Mouse (Mus musculus): ENCODE results near the gene Snrpa. TPM values are rescaled to one million over a fixed set of nuclear protein-coding genes. Genes with fewer than 3 reads are reported as not detected.

Snrpa gene
- polyA plus RNA-seq, 1 experiment from 2014 or later, result 320 TPM

DNA sequence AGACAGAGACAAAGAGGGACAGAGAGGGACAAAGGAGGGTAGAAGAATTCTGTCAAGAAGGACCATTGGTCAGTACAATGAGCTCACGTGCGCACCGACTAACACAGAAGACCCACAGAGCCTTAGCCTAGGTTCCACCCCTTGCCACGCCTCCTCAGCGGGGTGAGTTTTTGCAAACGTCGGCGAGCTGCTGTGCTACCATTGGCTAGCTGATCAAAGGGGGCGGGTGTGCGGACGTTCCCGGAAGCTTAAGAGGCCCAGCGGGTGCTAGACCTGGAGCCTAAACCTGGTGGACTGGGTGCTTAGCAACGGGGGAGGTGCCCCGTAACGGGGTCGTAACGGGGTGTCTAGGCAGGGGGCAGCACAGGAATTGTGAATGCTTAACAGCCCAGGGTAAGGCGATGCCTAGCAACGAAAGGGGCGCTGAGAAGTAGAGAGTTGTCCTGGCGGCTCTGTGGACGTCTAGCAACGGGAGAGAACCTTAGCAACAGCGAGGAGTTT lies 36.8 kb upstream of the Snrpa start, which contains the start of gene Coq8b:
Gene Coq8b (plus strand): TSS at position 243 of the 501 bp plus-strand sequence.
- Histone ChIP-seq H3K36me3 (ENCODE audit: insufficient read depth) (no peaks in the 10 kb centered on the region), H3K9ac (peak within 1 kb of the TSS; percentile 58), H3K27ac (ENCODE audit: low read depth) (peak within 1 kb of the TSS; percentile 82), H3K4me1 (ENCODE audit: insufficient read depth) (no peaks in the 10 kb centered on the region), H3K27me3 (ENCODE audit: insufficient read depth, low read length) (no peaks in the 10 kb centered on the region), H3K4me3 (ENCODE audit: low read depth, low read length) (peak within 1 kb of the TSS; percentile 51), H3K9me3 (ENCODE audit: low read depth, low read length) (no peaks in the 10 kb centered on the region), H3K4me2 (peak within 1 kb of the TSS; percentile 81)
- ATAC-seq (ENCODE audit: insufficient read depth), result peak; percentile 90
- peak; percentile 98 for DNase-seq
- under 1% methylated on average over 25 of the region's 25 CpGs for WGBS
- TF ChIP-seq CTCF (IDR thresholded peaks at IDR 0.05; ENCODE audit: low read depth), result peak; percentile 51

DNA sequence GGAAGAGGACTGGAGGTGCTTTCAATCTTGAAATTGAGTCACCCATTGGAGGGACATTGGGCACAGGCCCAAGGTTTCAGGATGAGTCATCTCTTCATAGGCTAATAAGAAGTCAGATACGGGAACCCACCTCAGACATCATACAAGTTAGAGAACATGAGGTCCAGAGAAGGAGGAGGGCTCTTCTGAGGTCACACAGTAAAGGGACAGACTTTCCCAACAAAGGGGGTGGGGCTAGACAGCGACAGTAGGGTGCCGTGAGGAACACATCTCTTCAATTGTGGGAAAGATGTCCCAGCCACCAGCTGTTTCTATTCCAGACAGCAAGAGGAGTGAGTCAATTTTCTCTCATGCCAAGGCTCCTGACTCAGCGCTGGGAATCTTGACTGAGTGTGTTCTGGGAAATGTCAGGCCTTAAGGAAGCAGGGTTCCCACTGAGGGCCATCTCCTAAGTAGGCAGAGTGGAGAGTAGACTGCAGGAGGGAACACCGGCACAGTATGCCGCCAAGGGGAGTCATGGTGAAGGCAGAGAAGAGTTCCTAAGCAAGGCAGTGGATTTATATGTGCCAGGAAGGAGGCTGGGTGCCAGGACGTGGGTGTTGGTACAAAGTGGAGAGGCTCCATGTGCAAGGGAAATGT lies 35.7 kb upstream of the Snrpa start:
- H3K27ac ChIP-seq (ENCODE audit: low read depth), result no peak overlapping the region
- no peak overlapping the region for H3K4me2 ChIP-seq
- ATAC-seq (ENCODE audit: insufficient read depth), result no peak

DNA sequence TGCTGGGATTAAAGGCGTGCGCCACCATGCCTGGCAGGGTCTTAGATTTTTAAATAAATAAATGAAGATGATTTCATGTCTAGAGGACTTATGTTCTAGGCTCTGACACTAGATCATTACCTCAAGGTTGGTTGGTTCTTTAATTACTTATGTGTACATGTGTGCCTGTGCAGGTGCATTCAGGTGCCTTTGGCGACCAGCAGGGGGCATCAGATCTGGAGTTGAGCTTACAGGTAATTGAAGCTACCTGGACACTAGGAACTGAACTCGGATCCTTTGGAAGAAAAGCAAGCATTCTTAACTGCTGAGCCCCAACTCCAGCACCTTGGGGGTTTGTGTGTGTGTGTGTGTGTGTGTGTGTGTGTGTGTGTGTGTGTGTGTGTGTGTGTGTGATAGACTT lies 34.7 kb upstream of the Snrpa start:
- no peak for ATAC-seq (ENCODE audit: insufficient read depth)
- peak; percentile 43; the same call in 1 of the 2 replicates for TF ChIP-seq CTCF (IDR thresholded peaks at IDR 0.05; ENCODE audit: low read depth)
- Histone ChIP-seq H3K4me2 (no peak overlapping the region), H3K27ac (ENCODE audit: low read depth) (no peak overlapping the region), H3K9ac (no peak overlapping the region), H3K4me1 (ENCODE audit: insufficient read depth) (peaks cover 7% of the 10 kb centered on the region; the same call in 1 of the 2 replicates), H3K36me3 (ENCODE audit: insufficient read depth) (no peaks in the 10 kb centered on the region), H3K9me3 (ENCODE audit: low read depth, low read length) (no peaks in the 10 kb centered on the region), H3K4me3 (ENCODE audit: low read depth, low read length) (no peak overlapping the region), H3K27me3 (ENCODE audit: insufficient read depth, low read length) (no peaks in the 10 kb centered on the region)
- WGBS, result 80% methylated on average over 4 of the region's 4 CpGs
- DNase-seq, result no peak

More for the DNA sequence above, 35.7 kb upstream of the Snrpa start:
- Histone ChIP-seq H3K9ac (no peak overlapping the region), H3K9me3 (ENCODE audit: low read depth, low read length) (no peaks in the 10 kb centered on the region), H3K4me3 (ENCODE audit: low read depth, low read length) (no peak overlapping the region), H3K36me3 (ENCODE audit: insufficient read depth) (no peaks in the 10 kb centered on the region), H3K4me1 (ENCODE audit: insufficient read depth) (peaks cover 3% of the 10 kb centered on the region; the same call in 1 of the 2 replicates), H3K27me3 (ENCODE audit: insufficient read depth, low read length) (no peaks in the 10 kb centered on the region)
- TF ChIP-seq CTCF (IDR thresholded peaks at IDR 0.05; ENCODE audit: low read depth), result no peak
- WGBS, result 72% methylated on average over 7 of the region's 7 CpGs
- no peak for DNase-seq

DNA sequence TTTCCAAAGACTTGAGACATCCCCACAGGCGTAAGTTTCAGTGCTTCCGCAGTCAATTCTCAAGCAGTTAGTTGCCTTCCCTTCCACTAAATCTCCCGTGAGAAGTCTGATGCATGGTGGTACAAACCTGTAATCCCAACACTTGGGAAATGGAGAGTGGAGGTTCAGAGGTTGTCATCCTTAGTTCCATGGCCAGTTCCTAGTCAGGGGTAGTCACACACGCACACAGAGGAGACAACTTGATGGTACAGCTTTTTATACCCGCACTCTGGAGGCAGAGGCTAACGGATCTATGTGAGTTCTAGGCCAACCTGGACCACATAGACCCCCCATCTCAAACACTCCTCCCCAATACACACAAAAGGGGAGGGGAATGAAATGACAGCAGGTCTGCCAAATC lies 32.8 kb upstream of the Snrpa start:
- no peak for TF ChIP-seq CTCF (IDR thresholded peaks at IDR 0.05; ENCODE audit: low read depth)
- peaks cover 17% of the 10 kb centered on the region; the same call in 1 of the 2 replicates for H3K4me1 ChIP-seq (ENCODE audit: insufficient read depth)
- H3K4me3 ChIP-seq (ENCODE audit: low read depth, low read length), result peak overlapping the region; percentile 76
- no peaks in the 10 kb centered on the region for H3K36me3 ChIP-seq (ENCODE audit: insufficient read depth)
- 13% methylated on average over 6 of the region's 6 CpGs for WGBS
- ATAC-seq (ENCODE audit: insufficient read depth) (no peak), DNase-seq (no peak)
- no peaks in the 10 kb centered on the region for H3K27me3 ChIP-seq (ENCODE audit: insufficient read depth, low read length)
- H3K27ac ChIP-seq (ENCODE audit: low read depth), result peak overlapping the region; percentile 91
- peak overlapping the region; percentile 76 for H3K4me2 ChIP-seq
- no peaks in the 10 kb centered on the region for H3K9me3 ChIP-seq (ENCODE audit: low read depth, low read length)
- peak overlapping the region; percentile 76 for H3K9ac ChIP-seq

DNA sequence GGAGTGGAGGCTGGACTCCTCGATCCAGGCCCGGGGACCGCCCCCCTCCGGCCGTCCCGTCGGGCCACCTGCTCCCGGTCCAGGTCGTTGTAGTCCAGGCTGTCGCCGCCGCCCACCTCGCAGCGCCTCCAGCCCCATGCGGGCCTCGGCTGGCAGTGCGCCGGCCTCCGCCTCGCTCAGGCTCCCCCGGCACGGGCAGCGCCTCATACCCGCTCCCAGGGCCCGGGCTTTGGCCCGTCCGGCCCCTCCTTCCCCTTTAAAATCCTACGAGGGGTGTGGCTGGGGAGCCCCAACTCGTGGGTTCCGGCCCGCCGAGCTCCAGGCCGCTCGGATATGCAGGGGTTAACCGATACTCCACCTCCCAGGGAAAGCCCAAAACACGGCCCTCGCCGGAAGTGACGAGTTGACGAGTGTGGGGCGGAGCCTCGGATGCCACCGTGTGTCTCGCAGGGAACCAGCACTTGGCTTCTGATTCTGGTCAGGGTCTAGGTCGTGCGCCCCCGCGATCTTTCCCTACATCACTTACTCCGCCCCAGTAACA lies 32.3 kb upstream of the Snrpa start, which contains the start of gene Itpkc:
Gene Itpkc (minus strand): TSS at position 381 of the 541 bp plus-strand sequence.
- ATAC-seq (ENCODE audit: insufficient read depth), result peak; percentile 81
- Histone ChIP-seq H3K4me2 (peak within 1 kb of the TSS; percentile 76), H3K9me3 (ENCODE audit: low read depth, low read length) (no peaks in the 10 kb centered on the region), H3K9ac (peak within 1 kb of the TSS; percentile 76), H3K27me3 (ENCODE audit: insufficient read depth, low read length) (no peaks in the 10 kb centered on the region), H3K4me3 (ENCODE audit: low read depth, low read length) (peak within 1 kb of the TSS; percentile 76), H3K4me1 (ENCODE audit: insufficient read depth) (peaks cover 17% of the 10 kb centered on the region; the same call in 1 of the 2 replicates), H3K27ac (ENCODE audit: low read depth) (peak within 1 kb of the TSS; percentile 91), H3K36me3 (ENCODE audit: insufficient read depth) (no peaks in the 10 kb centered on the region)
- peak; percentile 98 for DNase-seq
- TF ChIP-seq CTCF (IDR thresholded peaks at IDR 0.05; ENCODE audit: low read depth), result peak; percentile 23; the same call in 1 of the 2 replicates
- under 1% methylated on average over 48 of the region's 49 CpGs for WGBS

DNA sequence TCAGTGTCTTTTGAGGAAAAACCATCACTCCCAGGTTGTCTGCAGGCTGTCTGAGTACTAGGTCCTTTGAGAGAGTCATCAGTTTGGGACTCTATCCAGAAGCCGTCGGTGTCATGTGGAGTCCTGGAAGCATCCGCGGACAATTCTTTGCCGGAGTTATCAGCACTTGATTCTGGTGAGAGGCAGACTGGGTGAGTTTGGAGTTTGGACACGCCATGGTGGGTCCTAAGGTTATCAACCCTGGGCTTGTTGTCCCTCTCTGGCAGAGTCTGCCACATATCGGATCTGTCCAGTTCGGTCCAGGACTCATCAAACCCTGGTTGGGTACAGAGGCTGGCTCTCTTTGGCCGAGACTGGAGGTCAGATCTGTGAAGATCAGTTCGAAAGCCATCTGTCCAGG lies 31.6 kb upstream of the Snrpa start:
- WGBS, result under 1% methylated on average over 10 of the region's 10 CpGs
- DNase-seq (peak; percentile 24), ATAC-seq (ENCODE audit: insufficient read depth) (peak; percentile 1; the same call in 1 of the 2 replicates)
- Histone ChIP-seq H3K4me1 (ENCODE audit: insufficient read depth) (peaks cover 17% of the 10 kb centered on the region; the same call in 1 of the 2 replicates), H3K9me3 (ENCODE audit: low read depth, low read length) (no peaks in the 10 kb centered on the region), H3K36me3 (ENCODE audit: insufficient read depth) (0 out of 2 replicates have a peak, but pooled peaks cover 1% of the 10 kb centered on the region), H3K4me2 (peak overlapping the region; percentile 76), H3K27ac (ENCODE audit: low read depth) (peak overlapping the region; percentile 91; the same call in 1 of the 2 replicates), H3K4me3 (ENCODE audit: low read depth, low read length) (peak overlapping the region; percentile 76), H3K9ac (peak overlapping the region; percentile 76), H3K27me3 (ENCODE audit: insufficient read depth, low read length) (no peaks in the 10 kb centered on the region)
- no peak for TF ChIP-seq CTCF (IDR thresholded peaks at IDR 0.05; ENCODE audit: low read depth)

DNA sequence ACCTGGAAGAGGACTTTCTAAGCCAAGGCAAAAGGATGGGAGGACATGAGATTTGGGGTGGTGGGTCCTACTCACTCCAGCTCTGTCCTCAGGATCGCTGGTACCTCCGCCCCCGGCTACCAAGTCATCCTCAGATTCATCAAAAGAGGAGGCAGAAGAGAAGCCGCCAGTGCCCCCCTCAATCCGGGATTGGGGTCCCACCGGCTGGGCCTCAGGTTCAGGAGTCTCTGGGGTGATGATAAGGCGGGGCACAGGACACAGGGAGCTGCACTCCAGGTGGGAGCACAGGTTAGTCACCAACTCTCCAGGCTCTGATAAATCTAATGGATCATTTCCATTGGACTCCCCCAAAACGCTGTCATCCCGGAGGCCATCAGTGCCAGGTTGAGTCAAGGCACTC lies 31.2 kb upstream of the Snrpa start:
- H3K36me3 ChIP-seq (ENCODE audit: insufficient read depth), result 0 out of 2 replicates have a peak, but pooled peaks cover 5% of the 10 kb centered on the region
- H3K4me3 ChIP-seq (ENCODE audit: low read depth, low read length), result peak overlapping the region; percentile 76
- ATAC-seq (ENCODE audit: insufficient read depth) (no peak), DNase-seq (no peak)
- WGBS, result 26% methylated on average over 9 of the region's 9 CpGs
- no peak overlapping the region for H3K27ac ChIP-seq (ENCODE audit: low read depth)
- peak overlapping the region; percentile 76 for H3K9ac ChIP-seq
- no peak for TF ChIP-seq CTCF (IDR thresholded peaks at IDR 0.05; ENCODE audit: low read depth)
- H3K27me3 ChIP-seq (ENCODE audit: insufficient read depth, low read length), result no peaks in the 10 kb centered on the region
- H3K4me1 ChIP-seq (ENCODE audit: insufficient read depth), result peaks cover 17% of the 10 kb centered on the region; the same call in 1 of the 2 replicates
- H3K4me2 ChIP-seq, result peak overlapping the region; percentile 76
- H3K9me3 ChIP-seq (ENCODE audit: low read depth, low read length), result no peaks in the 10 kb centered on the region
